Mouse (Mus musculus): ENCODE measurements around the gene Actn1. TPM values are rescaled to one million over a fixed set of nuclear protein-coding genes. Genes with fewer than 3 reads are reported as not detected.

Gene Actn1
- total and polyA plus RNA-seq, 3 experiments, result 2.7 to 13.2 (median 5.5) TPM

DNA sequence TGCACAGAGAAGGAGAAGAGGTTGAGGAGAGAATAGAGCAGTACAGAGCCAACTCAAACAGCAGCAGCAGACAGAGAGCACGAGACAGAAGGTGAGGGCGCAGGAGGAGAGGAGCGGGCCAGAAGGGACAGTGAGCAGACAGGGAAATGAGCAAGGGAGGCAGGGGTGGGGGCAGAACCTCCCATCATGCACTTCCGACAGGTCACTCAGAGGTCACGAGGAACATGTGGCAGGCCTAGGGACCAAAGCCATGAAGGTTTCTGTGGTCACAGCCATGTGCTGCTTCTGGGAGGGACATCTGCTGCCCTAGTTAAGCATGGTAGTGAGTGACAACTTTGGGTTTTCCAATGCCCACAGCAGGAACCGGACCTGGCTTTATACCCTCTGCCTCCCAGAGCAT lies 68.8 kb downstream of the Actn1 start:
- in situ Hi-C loops (cut with MboI; ENCODE audit: low pct_ligation_motif_present, low pct_unique_long_range_greater_than_20kb, low sequenced_read_pairs), result no loop called here
- TF ChIP-seq CHD2 (IDR thresholded peaks at IDR 0.05; ENCODE audit: low read length) (no peak), MYC (IDR thresholded peaks at IDR 0.05; ENCODE audit: low read depth, low read length) (peak; percentile 52; the same call in 1 of the 2 replicates)
- no peak overlapping the region for H3K4me3 ChIP-seq (replicated peaks in 1 of 3; ENCODE audit: low read depth in 2 of 3, low read length in 2 of 3, poor library complexity in 1 of 3)
- no peak for DNase-seq (ENCODE audit: extremely low read depth)
- no peak overlapping the region for H3K4me2 ChIP-seq (ENCODE audit: insufficient read depth, low read depth, poor library complexity, severe bottlenecking)
- H3K27ac ChIP-seq (ENCODE audit: insufficient read depth, low read depth), result no peak overlapping the region
- peaks cover 7 to 8% of the 10 kb centered on the region in 2 experiments; a peak in 3 of 4 replicates for H3K4me1 ChIP-seq (ENCODE audit: control insufficient read depth in 1 of 2, insufficient read depth in 2 of 2)
- no peak overlapping the region for H3K9ac ChIP-seq (ENCODE audit: insufficient read depth, low read depth)
- dilution Hi-C loops (cut with MboI; ENCODE audit: extremely low pct_ligation_motif_present, extremely low pct_unique_long_range_greater_than_20kb, low sequenced_read_pairs), result no loop called here
- no peaks in the 10 kb centered on the region for H3K79me2 ChIP-seq (replicated peaks; ENCODE audit: control insufficient read depth, extremely low read depth, insufficient read depth, poor library complexity, severe bottlenecking)
- no peaks in the 10 kb centered on the region for H3K9me3 ChIP-seq (replicated peaks; ENCODE audit: low read length)
- no peaks in the 10 kb centered on the region for H3K27me3 ChIP-seq (replicated peaks)
- peaks cover 0 to 29% of the 10 kb centered on the region in 2 experiments for H3K36me3 ChIP-seq (replicated peaks in 1 of 2; ENCODE audit: control insufficient read depth in 1 of 2, insufficient read depth in 1 of 2, low read length in 1 of 2)

DNA sequence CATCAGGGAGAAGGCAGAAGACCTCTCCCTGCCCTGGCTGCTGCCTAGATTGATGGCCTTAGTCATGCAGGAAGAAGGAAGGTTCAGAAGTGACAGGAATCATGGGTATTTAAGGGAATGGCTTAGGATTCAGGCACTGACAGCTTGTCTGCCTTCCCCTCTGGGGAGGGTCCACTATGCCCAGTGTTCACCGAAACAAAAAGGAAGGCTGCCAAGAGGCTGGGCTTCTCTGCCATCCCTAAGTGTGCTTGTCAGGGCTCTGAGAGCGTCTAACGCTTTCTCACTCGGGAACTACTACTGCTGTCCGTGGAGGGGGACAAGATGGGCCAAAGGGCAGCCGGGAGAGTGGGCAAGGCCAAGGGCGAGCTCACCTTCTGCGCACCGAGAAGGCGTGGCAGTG lies 69.3 kb downstream of the Actn1 start:
- TF ChIP-seq MEF2A (IDR thresholded peaks at IDR 0.05; ENCODE audit: borderline replicate concordance, low read depth, low read length) (no peak), RCOR1 (conservative IDR thresholded peaks at IDR 0.05; ENCODE audit: low read depth, low read length) (no peak), KAT2A (IDR thresholded peaks at IDR 0.05; ENCODE audit: insufficient replicate concordance, low read length) (no peak), NELFE (IDR thresholded peaks at IDR 0.05; ENCODE audit: low read depth, low read length) (no peak), CHD1 (IDR thresholded peaks at IDR 0.05; ENCODE audit: low read depth, low read length) (no peak), CHD2 (IDR thresholded peaks at IDR 0.05; ENCODE audit: low read length) (no peak), SMC3 (IDR thresholded peaks at IDR 0.05; ENCODE audit: low read depth, low read length) (no peak), JUND (conservative IDR thresholded peaks at IDR 0.05; ENCODE audit: low read depth, low read length) (no peak), EP300 (IDR thresholded peaks at IDR 0.05; ENCODE audit: low read length) (no peak), ZKSCAN1 (IDR thresholded peaks at IDR 0.05; ENCODE audit: borderline replicate concordance, low read depth, low read length) (no peak), MAZ (IDR thresholded peaks at IDR 0.05; ENCODE audit: low read depth, low read length) (no peak), HCFC1 (IDR thresholded peaks at IDR 0.05; ENCODE audit: low read depth, low read length) (no peak)
- H3K9me3 ChIP-seq (replicated peaks; ENCODE audit: low read length), result no peaks in the 10 kb centered on the region
- in situ Hi-C loops (cut with MboI; ENCODE audit: low pct_ligation_motif_present, low pct_unique_long_range_greater_than_20kb, low sequenced_read_pairs), result no loop called here
- no peak overlapping the region for H3K9ac ChIP-seq (ENCODE audit: insufficient read depth, low read depth)
- H3K27ac ChIP-seq (ENCODE audit: insufficient read depth, low read depth), result no peak overlapping the region
- H3K27me3 ChIP-seq (replicated peaks), result no peaks in the 10 kb centered on the region
- no peaks in the 10 kb centered on the region for H3K79me2 ChIP-seq (replicated peaks; ENCODE audit: control insufficient read depth, extremely low read depth, insufficient read depth, poor library complexity, severe bottlenecking)
- H3K4me2 ChIP-seq (ENCODE audit: insufficient read depth, low read depth, poor library complexity, severe bottlenecking), result no peak overlapping the region
- peaks cover 7 to 8% of the 10 kb centered on the region in 2 experiments; a peak in 3 of 4 replicates for H3K4me1 ChIP-seq (ENCODE audit: control insufficient read depth in 1 of 2, insufficient read depth in 2 of 2)
- dilution Hi-C loops (cut with MboI; ENCODE audit: extremely low pct_ligation_motif_present, extremely low pct_unique_long_range_greater_than_20kb, low sequenced_read_pairs), result no loop called here
- H3K4me3 ChIP-seq (replicated peaks in 1 of 3; ENCODE audit: low read depth in 2 of 3, low read length in 2 of 3, poor library complexity in 1 of 3), result no peak overlapping the region
- DNase-seq (ENCODE audit: extremely low read depth), result no peak
- peaks cover 0 to 29% of the 10 kb centered on the region in 2 experiments for H3K36me3 ChIP-seq (replicated peaks in 1 of 2; ENCODE audit: control insufficient read depth in 1 of 2, insufficient read depth in 1 of 2, low read length in 1 of 2)

DNA sequence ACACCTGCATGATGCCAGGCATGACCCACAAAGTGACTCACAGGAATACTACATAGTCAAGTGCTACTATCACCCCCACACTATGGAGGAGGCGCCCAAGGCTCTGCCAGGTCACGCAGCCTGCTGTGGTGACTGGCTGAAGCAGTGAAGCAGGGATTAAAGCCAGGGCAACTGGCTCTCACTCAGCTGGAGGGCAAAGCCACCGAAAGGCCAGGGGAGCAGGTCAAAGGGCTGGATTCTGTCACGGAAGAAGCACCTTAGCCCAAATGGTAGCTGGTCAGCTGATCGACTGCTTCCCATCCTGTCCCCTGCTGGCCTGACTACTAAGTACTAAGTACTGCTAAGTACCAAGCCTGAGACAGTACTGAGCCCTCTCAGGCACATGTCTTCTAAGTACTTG lies 76.1 kb downstream of the Actn1 start:
- Histone ChIP-seq H3K27ac (ENCODE audit: insufficient read depth, low read depth) (no peak overlapping the region), H3K36me3 (replicated peaks in 1 of 2; ENCODE audit: control insufficient read depth in 1 of 2, insufficient read depth in 1 of 2, low read length in 1 of 2) (peaks cover 0 to 21% of the 10 kb centered on the region in 2 experiments), H3K27me3 (replicated peaks) (no peaks in the 10 kb centered on the region), H3K9ac (ENCODE audit: insufficient read depth, low read depth) (no peak overlapping the region), H3K79me2 (replicated peaks; ENCODE audit: control insufficient read depth, extremely low read depth, insufficient read depth, poor library complexity, severe bottlenecking) (no peaks in the 10 kb centered on the region), H3K9me3 (replicated peaks; ENCODE audit: low read length) (no peaks in the 10 kb centered on the region), H3K4me3 (replicated peaks in 1 of 3; ENCODE audit: low read depth in 2 of 3, low read length in 2 of 3, poor library complexity in 1 of 3) (no peak overlapping the region), H3K4me1 (ENCODE audit: control insufficient read depth in 1 of 2, insufficient read depth in 2 of 2) (peaks cover 0 to 9% of the 10 kb centered on the region in 2 experiments; a peak in 2 of 4 replicates), H3K4me2 (ENCODE audit: insufficient read depth, low read depth, poor library complexity, severe bottlenecking) (no peak overlapping the region)
- DNase-seq (ENCODE audit: extremely low read depth), result no peak
- dilution Hi-C loops (cut with MboI; ENCODE audit: extremely low pct_ligation_motif_present, extremely low pct_unique_long_range_greater_than_20kb, low sequenced_read_pairs), result no loop called here
- no peak for TF ChIP-seq SMC3 (IDR thresholded peaks at IDR 0.05; ENCODE audit: low read depth, low read length)
- TF ChIP-seq RAD21 (IDR thresholded peaks at IDR 0.05; ENCODE audit: low read depth, low read length), result no peak
- no peak for TF ChIP-seq NRF1 (IDR thresholded peaks at IDR 0.05; ENCODE audit: low read depth, low read length)
- TF ChIP-seq MEF2A (IDR thresholded peaks at IDR 0.05; ENCODE audit: borderline replicate concordance, low read depth, low read length), result no peak
- no peak for TF ChIP-seq MAFK (IDR thresholded peaks at IDR 0.05; ENCODE audit: insufficient replicate concordance, low read length)
- no peak for TF ChIP-seq USF1 (IDR thresholded peaks at IDR 0.05; ENCODE audit: low read depth, low read length)
- TF ChIP-seq MAZ (IDR thresholded peaks at IDR 0.05; ENCODE audit: low read depth, low read length), result no peak
- TF ChIP-seq SIN3A (IDR thresholded peaks at IDR 0.05; ENCODE audit: low read length), result no peak
- TF ChIP-seq JUND (conservative IDR thresholded peaks at IDR 0.05; ENCODE audit: low read depth, low read length), result no peak
- no peak for TF ChIP-seq E2F4 (IDR thresholded peaks at IDR 0.05; ENCODE audit: insufficient replicate concordance, low read depth, low read length)
- in situ Hi-C loops (cut with MboI; ENCODE audit: low pct_ligation_motif_present, low pct_unique_long_range_greater_than_20kb, low sequenced_read_pairs), result no loop called here
